Mouse (Mus musculus) 3134 (cell line): ENCODE measurements around the gene Dtymk.
"Not testable (repeated sequence)": the region's sequence is repeated elsewhere in the genome, so short reads cannot be mapped to it uniquely, and the experiment has no call there.

Experiments used
- DNase-seq: peaks from one replicate; pipeline ENCODE4 v3.0.0-alpha.2; 2011; ENCODE audit warnings: low spot score; ENCODE audit not compliant: insufficient read length; ENCODE audit errors: extremely low read depth

Dtymk gene

GRCm38 (mm10) chr1:93801741-93802238 lies at the start of gene Dtymk:
Gene Dtymk, minus strand, starts transcription at chr1:93801934.
- DNase-seq: peak; percentile 95

GRCm38 (mm10) chr1:93845766-93846366 lies 44.1 kb upstream of the Dtymk start:
- DNase-seq: not testable (repeated sequence)

- not testable (repeated sequence) for DNase-seq
Observed at GRCm38 (mm10) chr1:93838569-93838968, 36.8 kb upstream of the Dtymk start.

- DNase-seq: no peak
Observed at GRCm38 (mm10) chr1:93837335-93837734, 35.6 kb upstream of the Dtymk start.

GRCm38 (mm10) chr1:93836532-93836913 lies 34.8 kb upstream of the Dtymk start:
- DNase-seq: no peak

GRCm38 (mm10) chr1:93835876-93836531 lies 34.3 kb upstream of the Dtymk start:
- peak; percentile 45 for DNase-seq

GRCm38 (mm10) chr1:93835211-93835610 lies 33.5 kb upstream of the Dtymk start:
- DNase-seq: no peak

- DNase-seq: no peak
Observed at GRCm38 (mm10) chr1:93834671-93835150, 33.0 kb upstream of the Dtymk start.

- DNase-seq: not testable (repeated sequence)
Observed at GRCm38 (mm10) chr1:93832754-93833360, 31.1 kb upstream of the Dtymk start.

GRCm38 (mm10) chr1:93826540-93826835 lies 24.8 kb upstream of the Dtymk start:
- DNase-seq: no peak

- no peak for DNase-seq
Observed at GRCm38 (mm10) chr1:93825771-93826539, 24.2 kb upstream of the Dtymk start.

GRCm38 (mm10) chr1:93825105-93825674 lies 23.5 kb upstream of the Dtymk start:
- peak; percentile 96 for DNase-seq

- no peak for DNase-seq
Observed at GRCm38 (mm10) chr1:93824609-93825008, 22.9 kb upstream of the Dtymk start, which contains the start of gene D2hgdh. Gene D2hgdh, plus strand, starts transcription at chr1:93824909.

- no peak for DNase-seq
Observed at GRCm38 (mm10) chr1:93823796-93824495, 22.2 kb upstream of the Dtymk start.

- no peak for DNase-seq
Observed at GRCm38 (mm10) chr1:93818722-93819121, 17.0 kb upstream of the Dtymk start.

- DNase-seq: no peak
Observed at GRCm38 (mm10) chr1:93817823-93818532, 16.2 kb upstream of the Dtymk start.

- no peak for DNase-seq
Observed at GRCm38 (mm10) chr1:93811495-93812039, 9.8 kb upstream of the Dtymk start.

- DNase-seq: no peak
Observed at GRCm38 (mm10) chr1:93810011-93810410, 8.3 kb upstream of the Dtymk start.

- no peak for DNase-seq
Observed at GRCm38 (mm10) chr1:93808871-93809270, 7.1 kb upstream of the Dtymk start.
